Mouse (Mus musculus) T-helper 1 cell (primary cell): ENCODE data around the gene Bag1.

Experiments
- in situ Hi-C: fragments of 300-600 bp; cut with MboI, MseI; formaldehyde crosslinking; loops from one replicate; pipeline ENCODE4 v1.15.1; 2025; ENCODE audit warnings: high pct_unique_total_duplicates

Bag1 gene

DNA sequence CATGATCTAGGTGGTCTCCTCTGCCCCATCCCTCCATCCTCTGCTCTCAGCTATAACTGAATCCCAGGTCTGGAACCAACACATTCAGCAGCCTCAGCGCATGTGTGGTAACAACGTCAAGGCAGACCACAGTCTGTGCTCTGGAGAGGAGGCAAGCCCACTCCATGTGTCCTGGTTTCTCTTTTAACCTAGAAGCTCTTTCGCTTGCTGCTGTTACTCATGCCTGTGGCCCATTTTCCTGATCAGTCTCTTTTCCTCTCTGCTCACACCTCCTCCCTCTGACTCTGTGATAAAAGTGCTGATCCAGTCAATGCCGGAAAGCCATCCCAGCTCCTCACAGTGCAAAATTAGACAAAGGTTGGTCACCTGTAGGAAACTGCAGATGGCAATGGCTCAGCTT lies 58.1 kb downstream of the Bag1 start:
- in situ Hi-C loops: no loop called here

DNA sequence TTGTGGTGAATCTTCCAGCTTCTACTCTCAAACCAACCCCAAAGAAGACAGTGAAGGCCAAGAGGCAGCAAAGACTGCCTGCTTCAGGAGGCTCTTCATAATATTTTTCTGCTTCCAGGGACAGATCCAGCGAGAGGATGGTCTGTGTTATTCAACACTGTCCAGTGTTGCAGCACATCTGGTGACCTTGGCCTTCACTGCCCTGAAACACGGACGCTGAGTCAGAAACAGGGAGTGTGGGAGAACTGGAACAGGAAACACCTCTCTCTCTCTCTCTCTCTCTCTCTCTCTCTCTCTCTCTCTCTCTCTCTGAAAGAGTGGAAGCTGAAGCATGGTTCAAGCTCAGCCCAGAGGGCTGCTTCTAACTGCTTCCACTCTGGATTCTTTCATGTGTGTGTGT lies 58.8 kb downstream of the Bag1 start:
- in situ Hi-C loops: no loop called here

DNA sequence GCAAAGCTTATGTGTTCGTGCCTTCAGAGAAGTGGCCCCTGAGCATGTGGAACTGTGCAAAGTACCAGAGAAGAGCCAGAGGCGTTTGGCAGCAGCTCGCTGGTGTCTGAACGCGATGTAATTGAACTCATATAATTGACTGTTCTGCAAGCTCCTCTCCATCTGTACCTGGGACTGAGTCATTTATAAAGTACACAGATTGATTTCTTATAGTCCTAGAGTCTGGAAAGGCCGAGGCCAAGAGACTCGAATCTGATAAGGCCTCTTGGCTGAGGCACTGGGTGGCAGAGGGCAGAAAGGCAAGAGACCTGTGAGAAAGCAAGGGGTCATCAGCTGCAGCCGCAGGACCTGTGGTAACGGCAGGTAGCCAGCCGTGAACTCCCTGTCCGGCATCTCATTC lies 59.3 kb downstream of the Bag1 start:
- in situ Hi-C loops: no loop called here
